Mouse (Mus musculus) liver, postnatal 0 days (tissue): ENCODE results near the gene Nol4l.

Source experiments
- CTCF ChIP-seq: sonication (generic); IDR thresholded peaks from 2 replicates; pipeline ENCODE4 v1.5.1; 2016; ENCODE audit warnings: antibody characterized with exemption, low read depth
- EP300 ChIP-seq: IDR thresholded peaks from 2 replicates; pipeline ENCODE4 v1.6.1; 2016; ENCODE audit warnings: antibody characterized with exemption, low read depth, mild to moderate bottlenecking

- no peak for TF ChIP-seq EP300
- no peak for TF ChIP-seq CTCF
Measured at GRCm38 (mm10) chr2:153509211-153510029, 20.4 kb downstream of the Nol4l start.
